Mouse (Mus musculus) cerebellum, adult 11-12 months (tissue): Measurements from ENCODE around the gene Cnot6.

Source experiments
- DNase-seq: peaks from one replicate; pipeline ENCODE4 v3.0.0; 2022

Cnot6 gene

GRCm38 (mm10) chr11:49713336-49714334, 1.1 kb upstream of the Cnot6 start:
- peak; percentile 40 for DNase-seq

- peak; percentile 65 for DNase-seq
These were observed 455 bp downstream of the Cnot6 start for GRCm38 (mm10) chr11:49711981-49712554.

GRCm38 (mm10) chr11:49710664-49711063, 1.9 kb downstream of the Cnot6 start:
- DNase-seq = no peak

GRCm38 (mm10) chr11:49707834-49708233, 4.7 kb downstream of the Cnot6 start:
- DNase-seq = no peak

GRCm38 (mm10) chr11:49704804-49705203, 7.7 kb downstream of the Cnot6 start:
- DNase-seq = no peak

GRCm38 (mm10) chr11:49702014-49702413, 10.5 kb downstream of the Cnot6 start:
- no peak for DNase-seq

GRCm38 (mm10) chr11:49699079-49699478, 13.4 kb downstream of the Cnot6 start:
- no peak for DNase-seq

GRCm38 (mm10) chr11:49697779-49698178, 14.7 kb downstream of the Cnot6 start:
- no peak for DNase-seq

GRCm38 (mm10) chr11:49696472-49696871, 16.1 kb downstream of the Cnot6 start:
- no peak for DNase-seq

GRCm38 (mm10) chr11:49695695-49696094, 16.8 kb downstream of the Cnot6 start:
- no peak for DNase-seq

- no peak for DNase-seq
These were observed 17.5 kb downstream of the Cnot6 start for GRCm38 (mm10) chr11:49695013-49695412.

- no peak for DNase-seq
These were observed 28.1 kb downstream of the Cnot6 start for GRCm38 (mm10) chr11:49684237-49684973.

GRCm38 (mm10) chr11:49673433-49673832, 39.1 kb downstream of the Cnot6 start:
- DNase-seq = no peak

- no peak for DNase-seq
These were observed 47.1 kb downstream of the Cnot6 start for GRCm38 (mm10) chr11:49665462-49665861.

GRCm38 (mm10) chr11:49664262-49665140, 48.0 kb downstream of the Cnot6 start:
- DNase-seq = no peak

GRCm38 (mm10) chr11:49663310-49663709, 49.2 kb downstream of the Cnot6 start, which contains the start of gene Scgb3a1:
Gene Scgb3a1, plus strand, starts transcription at chr11:49663610.
- no peak for DNase-seq

- DNase-seq = no peak
These were observed 50.2 kb downstream of the Cnot6 start for GRCm38 (mm10) chr11:49662292-49662780.

GRCm38 (mm10) chr11:49659470-49659799, 53.1 kb downstream of the Cnot6 start:
- DNase-seq = no peak

- DNase-seq = no peak
These were observed 53.6 kb downstream of the Cnot6 start for GRCm38 (mm10) chr11:49658791-49659469.

- no peak for DNase-seq
These were observed 54.5 kb downstream of the Cnot6 start for GRCm38 (mm10) chr11:49658065-49658464.

GRCm38 (mm10) chr11:49655501-49655900, 57.0 kb downstream of the Cnot6 start:
- no peak for DNase-seq

GRCm38 (mm10) chr11:49654651-49655050, 57.9 kb downstream of the Cnot6 start:
- no peak for DNase-seq
